Mouse (Mus musculus): ENCODE measurements around the gene Adarb2.

Gene Adarb2

DNA sequence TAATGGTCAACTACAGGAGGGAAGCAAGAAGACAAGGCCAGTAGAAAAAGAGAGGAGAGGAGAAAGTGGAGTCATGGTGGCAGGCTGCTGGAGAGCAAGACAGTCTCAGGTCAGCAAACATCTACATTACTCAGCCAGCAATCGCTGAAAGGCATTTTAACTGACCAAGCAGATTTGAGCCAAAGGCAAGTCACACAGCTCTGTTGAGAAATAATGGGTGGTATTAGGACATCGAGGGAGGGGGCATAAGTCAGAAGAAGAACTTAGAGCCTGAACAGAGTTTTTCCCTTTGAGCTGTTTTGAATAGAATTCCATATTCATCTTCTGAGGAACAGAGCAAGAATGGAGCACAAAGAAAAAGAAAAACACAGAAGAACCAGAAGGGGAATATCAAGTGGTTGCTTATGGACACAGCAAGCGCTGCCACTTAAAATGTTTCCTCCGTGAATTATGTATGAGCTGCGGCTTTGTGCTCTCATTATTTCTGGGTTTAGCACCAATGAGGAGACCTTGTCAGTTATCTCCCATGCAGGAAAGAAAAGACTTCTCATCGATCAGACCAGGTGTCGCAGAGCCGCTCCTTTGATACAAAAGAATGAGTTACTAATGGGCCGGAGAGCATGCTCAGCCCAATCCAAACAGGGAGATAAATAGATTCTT, 477.9 kb downstream of the Adarb2 start:
- DNase-seq (ENCODE audit: low read depth), result no peak

DNA sequence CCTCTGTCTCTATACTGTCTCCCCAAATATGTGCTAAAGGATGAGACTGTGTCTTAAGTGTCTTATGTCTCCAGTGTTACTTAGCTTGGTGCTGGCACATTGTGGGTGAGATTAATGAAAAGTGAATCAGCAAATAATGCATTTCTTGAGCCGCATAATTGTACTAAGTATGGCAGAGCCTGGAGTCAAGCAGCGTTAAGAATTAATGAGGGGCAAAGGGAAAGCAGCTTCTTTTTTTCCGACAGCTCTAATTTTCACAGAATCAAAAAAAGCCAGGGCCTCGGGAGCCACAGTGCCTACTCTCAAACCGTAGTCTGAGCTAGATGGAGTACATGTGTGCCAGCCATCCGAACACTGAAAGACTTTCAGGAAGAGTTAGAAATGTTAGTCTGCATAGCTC, 488.8 kb downstream of the Adarb2 start:
- DNase-seq (ENCODE audit: low read depth), result no peak

GRCm38 (mm10) chr13:8692787-8693186, 490.1 kb downstream of the Adarb2 start:
- DNase-seq (ENCODE audit: low read depth), result no peak

DNA sequence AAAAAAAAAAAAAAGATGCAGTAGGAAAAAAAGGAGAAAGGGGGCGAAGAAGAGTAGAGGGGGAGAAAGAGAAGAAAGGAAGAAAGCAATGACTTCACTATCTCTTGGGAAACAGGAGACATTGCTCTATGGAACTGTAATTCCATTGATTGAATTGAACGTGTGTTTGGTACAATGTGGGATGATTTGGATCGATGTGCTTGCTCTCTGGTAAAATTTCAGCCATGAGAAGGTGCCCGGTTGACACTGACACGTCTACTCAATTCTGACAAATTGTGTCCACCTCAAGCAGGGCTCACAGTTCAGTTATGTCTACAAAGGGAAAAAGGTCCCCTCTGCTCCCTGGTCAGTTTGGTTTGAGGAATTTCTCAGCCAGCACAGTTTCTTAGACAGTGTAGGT, 495.8 kb downstream of the Adarb2 start:
- no peak for DNase-seq (ENCODE audit: low read depth)

- DNase-seq (ENCODE audit: low read depth), result no peak
Observed at GRCm38 (mm10) chr13:8699831-8700230, 497.2 kb downstream of the Adarb2 start.

- no peak for DNase-seq (ENCODE audit: low read depth)
Observed at GRCm38 (mm10) chr13:8700981-8701380, 498.3 kb downstream of the Adarb2 start.

- no peak for DNase-seq (ENCODE audit: low read depth)
Observed at GRCm38 (mm10) chr13:8705296-8705695, 502.6 kb downstream of the Adarb2 start.

DNA sequence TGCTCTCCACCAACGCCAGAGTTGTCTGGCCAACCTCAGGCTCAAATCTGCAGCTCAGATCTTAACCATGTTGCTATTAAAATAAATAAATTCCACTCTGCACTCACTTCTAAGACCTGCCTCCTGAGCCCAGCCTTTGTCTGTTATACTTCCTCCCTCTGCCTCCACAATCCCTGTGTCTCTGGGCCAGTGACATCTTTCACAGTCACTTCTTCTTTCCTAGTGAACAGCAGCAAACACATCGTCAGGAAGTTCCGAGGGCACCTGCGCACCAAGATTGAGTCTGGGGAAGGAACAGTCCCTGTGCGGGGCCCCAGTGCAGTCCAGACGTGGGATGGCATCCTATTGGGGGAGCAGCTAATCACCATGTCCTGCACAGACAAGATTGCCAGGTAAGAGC, 510.7 kb downstream of the Adarb2 start:
- no peak for DNase-seq (ENCODE audit: low read depth)

GRCm38 (mm10) chr13:8729972-8730645, 527.4 kb downstream of the Adarb2 start:
- DNase-seq (ENCODE audit: low read depth), result no peak

- no peak for DNase-seq (ENCODE audit: low read depth)
Observed at GRCm38 (mm10) chr13:8737139-8737865, 534.6 kb downstream of the Adarb2 start.

GRCm38 (mm10) chr13:8742792-8743191, 540.1 kb downstream of the Adarb2 start:
- no peak for DNase-seq (ENCODE audit: low read depth)

- peak; percentile 16 for DNase-seq (ENCODE audit: low read depth)
Observed at GRCm38 (mm10) chr13:8744565-8744964, 541.9 kb downstream of the Adarb2 start.

GRCm38 (mm10) chr13:8745596-8745995, 542.9 kb downstream of the Adarb2 start:
- DNase-seq (ENCODE audit: low read depth), result no peak

- DNase-seq (ENCODE audit: low read depth), result no peak
Observed at GRCm38 (mm10) chr13:8749451-8749850, 546.8 kb downstream of the Adarb2 start.

GRCm38 (mm10) chr13:8760940-8761339, 558.3 kb downstream of the Adarb2 start:
- DNase-seq (ENCODE audit: low read depth), result no peak

DNA sequence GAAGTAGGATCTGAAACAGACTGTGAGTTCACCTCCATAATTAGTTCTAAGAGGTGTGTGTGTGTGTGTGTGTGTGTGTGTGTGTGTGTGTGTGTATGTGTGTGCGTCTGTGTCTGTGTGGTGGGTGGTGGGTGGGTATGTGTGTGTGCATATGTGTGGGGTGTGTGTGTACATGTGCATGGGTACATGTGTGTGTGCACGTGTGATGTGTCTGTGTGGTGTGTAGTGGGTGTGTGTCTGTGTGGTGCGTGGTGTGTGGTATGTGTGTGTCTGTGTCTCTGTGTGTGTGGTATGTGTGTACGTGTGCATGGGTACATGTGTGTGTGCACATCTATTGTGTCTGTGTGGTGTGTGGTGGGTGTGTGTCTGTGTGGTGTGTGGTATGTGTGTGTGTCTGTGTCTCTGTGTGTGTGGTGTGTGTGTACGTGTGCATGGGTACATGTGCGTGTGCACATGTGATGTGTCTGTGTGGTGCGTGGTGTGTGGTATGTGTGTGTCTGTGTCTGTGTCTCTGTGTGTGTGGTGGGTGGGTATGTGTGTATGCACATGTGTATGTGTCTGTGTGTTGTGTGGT, 567.1 kb downstream of the Adarb2 start:
- DNase-seq (ENCODE audit: low read depth), result no peak

DNA sequence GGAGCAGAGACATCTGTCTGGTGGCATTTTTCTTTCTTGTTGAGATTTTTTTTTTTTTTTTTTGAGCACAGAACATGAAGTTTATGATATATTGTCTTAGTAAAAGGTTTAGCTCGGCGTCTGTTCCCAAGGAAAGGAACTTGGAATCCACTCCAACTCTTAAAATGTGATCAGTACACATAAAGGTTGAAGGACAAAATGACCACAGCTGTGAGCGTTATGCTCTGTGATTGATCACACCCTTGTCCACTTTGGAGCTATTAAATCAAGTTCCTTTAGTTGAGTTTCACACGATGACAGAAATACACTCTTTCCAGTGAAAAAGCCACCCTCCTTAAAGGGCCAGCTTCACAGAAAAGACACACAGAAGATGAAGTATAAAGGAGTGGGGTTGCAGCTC, 568.0 kb downstream of the Adarb2 start:
- no peak for DNase-seq (ENCODE audit: low read depth)

GRCm38 (mm10) chr13:8780441-8780840, 577.8 kb downstream of the Adarb2 start:
- DNase-seq (ENCODE audit: low read depth), result peak; percentile 79

- no peak for DNase-seq (ENCODE audit: low read depth)
Observed at GRCm38 (mm10) chr13:8782636-8783035, 580.0 kb downstream of the Adarb2 start.

DNA sequence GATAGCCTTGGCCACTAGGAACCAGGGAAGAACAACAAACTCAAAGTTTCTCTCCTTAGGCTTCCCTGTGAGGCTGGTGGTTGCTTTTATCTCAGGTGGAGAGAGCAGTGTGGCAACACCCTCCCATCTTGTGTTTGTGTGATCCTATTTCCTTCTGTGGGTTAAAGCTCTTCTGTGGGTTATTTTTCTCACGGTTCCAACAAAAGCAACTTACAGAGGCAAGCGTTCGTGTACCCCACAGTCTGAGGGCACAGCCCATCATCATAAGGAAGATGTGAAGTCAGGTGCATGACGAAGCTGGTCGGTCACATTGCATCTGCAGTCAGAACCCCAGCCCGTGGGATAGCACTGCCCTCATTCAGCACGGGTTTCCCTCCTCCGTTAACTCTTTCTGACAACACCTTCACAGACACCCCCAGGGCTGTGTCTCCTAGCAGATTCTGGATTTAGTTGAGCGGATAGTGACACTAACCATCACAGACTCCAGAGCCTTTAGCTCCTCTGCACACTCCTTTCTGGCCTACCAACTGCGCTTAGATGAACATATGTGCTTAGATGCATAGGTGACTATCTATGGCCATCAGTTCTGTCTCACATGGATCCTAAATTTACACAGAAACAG, 581.1 kb downstream of the Adarb2 start:
- no peak for DNase-seq (ENCODE audit: low read depth)

DNA sequence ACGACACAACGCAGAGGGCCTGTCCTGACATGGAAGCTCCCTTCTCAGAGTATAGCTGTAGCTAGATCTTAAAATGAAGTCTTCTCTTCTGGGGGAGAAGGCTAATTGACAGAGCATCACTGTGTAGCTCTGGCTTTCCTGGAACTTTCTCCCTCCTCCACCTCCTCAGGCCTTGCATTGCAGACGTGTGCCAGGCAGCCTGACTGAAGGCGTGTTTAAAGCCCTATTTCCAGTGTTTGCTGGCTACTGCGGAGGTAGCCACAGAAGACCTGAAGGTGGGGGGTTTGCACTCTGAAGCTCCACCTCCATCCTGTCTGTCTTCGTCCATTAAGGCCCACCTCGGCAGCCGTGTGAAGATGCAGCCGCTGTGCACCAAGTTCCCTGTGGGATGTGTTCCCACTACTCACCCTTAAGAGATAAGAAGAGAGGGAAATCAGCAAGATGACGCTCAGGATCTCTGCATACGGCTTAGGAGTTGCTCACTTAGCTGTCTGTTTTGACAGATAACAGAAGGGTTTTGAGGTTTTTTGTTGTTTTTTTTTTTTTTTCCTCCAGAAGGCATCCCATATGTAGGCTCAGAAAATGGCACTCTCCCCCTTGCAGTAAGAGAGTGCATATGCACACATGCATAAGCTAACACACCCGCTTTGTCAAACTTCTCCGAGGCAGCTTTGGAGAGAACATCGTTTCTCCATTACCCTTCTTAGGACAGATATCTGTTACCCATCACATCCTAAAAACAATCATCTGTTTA, 581.8 kb downstream of the Adarb2 start:
- DNase-seq (ENCODE audit: low read depth), result no peak

DNA sequence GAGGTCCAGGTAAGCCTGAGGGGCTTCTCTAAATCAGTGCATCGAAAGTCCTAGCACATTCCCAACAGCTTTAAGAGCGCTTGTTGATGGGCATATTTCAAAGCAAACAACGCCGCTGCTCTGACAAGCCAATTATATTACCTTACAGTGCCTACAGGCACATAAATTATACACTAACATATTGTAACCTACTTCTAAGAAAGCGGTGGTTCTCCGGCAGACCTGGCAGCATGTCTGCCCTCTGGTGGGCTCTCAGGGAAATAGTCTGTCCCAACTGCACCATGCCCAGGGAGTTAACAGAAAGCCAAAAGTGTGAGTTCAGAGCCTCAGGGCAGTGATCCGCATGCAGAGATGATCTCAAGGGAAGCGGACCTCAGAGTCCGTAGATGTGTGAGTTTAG, 582.5 kb downstream of the Adarb2 start:
- DNase-seq (ENCODE audit: low read depth), result peak; percentile 9

Data from c-Kit-positive CD71-positive TER-119-negative erythroid progenitor cells, embryonic 14.5 days (primary cell).